In the genomic region with DNA sequence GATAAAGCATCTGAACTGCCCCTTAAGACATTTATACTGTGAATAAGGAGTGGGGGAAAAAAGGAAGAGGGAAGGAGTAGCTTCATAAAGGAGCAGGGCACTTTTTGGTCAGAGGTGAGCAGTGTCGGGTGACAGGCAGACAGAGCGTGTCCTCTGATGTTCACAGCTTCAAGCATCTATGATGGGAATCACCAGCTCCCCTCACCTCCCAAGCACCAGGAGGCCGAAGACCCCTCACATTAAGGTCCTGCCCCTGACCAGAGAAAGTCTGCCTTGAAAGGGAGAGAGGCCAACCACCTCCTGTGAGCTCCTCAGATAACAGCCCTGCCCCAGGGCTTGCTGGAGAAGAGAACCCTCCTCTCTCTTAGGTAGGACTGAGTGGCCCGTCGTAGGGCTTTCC, we compare ENCODE assay signal across 20 mouse cellular contexts.
A peak's percentile ranks its signal among the peaks of the same experiment; 100 is the strongest.
DNase-seq lines count a peak whose midpoint lies in the region; ATAC-seq lines count a peak whose summit lies in the region.
"Had no signal": no experiment of that assay in that cellular context is flagged by ENCODE, and none has a peak within 500 bp of the region (broad histone marks: within the 10 kb centered on the region; RNA-seq: fewer than 3 reads in every experiment).

No protein-coding gene starts in this region.

- H3K9ac ChIP-seq in heart, embryonic 11.5 days (ENCODE audit: low read depth, low read length), result no peak overlapping the region
- no peak overlapping the region for H3K9ac ChIP-seq in intestine, embryonic 14.5 days (ENCODE audit: low read length)
- no peak overlapping the region for H3K9ac ChIP-seq in intestine, embryonic 16.5 days (ENCODE audit: low read depth, low read length)
- H3K9ac ChIP-seq: embryonic facial prominence, embryonic 12.5 days; forebrain, embryonic 12.5 days; forebrain, embryonic 15.5 days; forebrain, postnatal 0 days had no signal

- H3K27ac ChIP-seq in heart, embryonic 11.5 days (ENCODE audit: low read depth, low read length), result no peak overlapping the region
- no peak overlapping the region for H3K27ac ChIP-seq in intestine, embryonic 14.5 days (ENCODE audit: low read depth)
- no peak overlapping the region for H3K27ac ChIP-seq in intestine, embryonic 16.5 days (ENCODE audit: low read length)
- no peak overlapping the region for H3K27ac ChIP-seq in limb, embryonic 10.5 days
- H3K27ac ChIP-seq: embryonic facial prominence, embryonic 12.5 days; forebrain, embryonic 12.5 days; forebrain, embryonic 15.5 days had no signal

- H3K4me2 ChIP-seq in heart, embryonic 11.5 days, result no peak overlapping the region
- no peak overlapping the region for H3K4me2 ChIP-seq in intestine, embryonic 14.5 days (ENCODE audit: low read length)
- H3K4me2 ChIP-seq in intestine, embryonic 16.5 days (ENCODE audit: low read depth, low read length), result no peak overlapping the region
- H3K4me2 ChIP-seq: embryonic facial prominence, embryonic 12.5 days; forebrain, embryonic 12.5 days; forebrain, embryonic 15.5 days had no signal

- H3K36me3 ChIP-seq in heart, embryonic 11.5 days (ENCODE audit: control insufficient read depth, insufficient read depth, low read length), result no peaks in the 10 kb centered on the region
- H3K36me3 ChIP-seq in intestine, embryonic 14.5 days (ENCODE audit: control insufficient read depth, insufficient read depth, low read length), result no peaks in the 10 kb centered on the region
- no peaks in the 10 kb centered on the region for H3K36me3 ChIP-seq in intestine, embryonic 16.5 days (ENCODE audit: control insufficient read depth, insufficient read depth, low read length)
- H3K36me3 ChIP-seq in limb, embryonic 10.5 days, result no peaks in the 10 kb centered on the region
- H3K36me3 ChIP-seq: embryonic facial prominence, embryonic 12.5 days; forebrain, embryonic 12.5 days; forebrain, embryonic 15.5 days had no signal

- ATAC-seq in heart, embryonic 11.5 days (replicated peaks; ENCODE audit: insufficient number of reproducible peaks, low FRiP score, low TSS enrichment), result no peak
- ATAC-seq in intestine, embryonic 14.5 days (replicated peaks; ENCODE audit: low FRiP score, low TSS enrichment, low read depth), result no peak
- no peak for ATAC-seq in intestine, embryonic 16.5 days
- ATAC-seq: activated CD4-positive, CD25-positive, alpha-beta regulatory T cell, adult 4 months; forebrain, embryonic 15.5 days; forebrain, postnatal 0 days had no signal

- 46% methylated on average over 5 of the region's 5 CpGs for WGBS in heart, embryonic 11.5 days (ENCODE audit: insufficient replicate concordance)
- 72% methylated on average over 5 of the region's 5 CpGs for WGBS in intestine, embryonic 14.5 days
- WGBS in intestine, embryonic 16.5 days, result 67% methylated on average over 5 of the region's 5 CpGs
- WGBS in limb, embryonic 10.5 days, result 52% methylated on average over 5 of the region's 5 CpGs

- H3K4me1 ChIP-seq in heart, embryonic 11.5 days (ENCODE audit: control insufficient read depth, insufficient read depth, low read length), result no peaks in the 10 kb centered on the region
- peaks cover 5% of the 10 kb centered on the region; the same call in 1 of the 2 replicates for H3K4me1 ChIP-seq in intestine, embryonic 14.5 days (replicated peaks; ENCODE audit: control insufficient read depth, insufficient read depth, low read length)
- H3K4me1 ChIP-seq in intestine, embryonic 16.5 days (ENCODE audit: control insufficient read depth, insufficient read depth, low read length), result 0 out of 2 replicates have a peak, but pooled peaks cover 5% of the 10 kb centered on the region
- peaks cover 42% of the 10 kb centered on the region for H3K4me1 ChIP-seq in limb, embryonic 10.5 days

- no peaks in the 10 kb centered on the region for H3K27me3 ChIP-seq in heart, embryonic 11.5 days (ENCODE audit: control insufficient read depth, insufficient read depth, low read length)
- H3K27me3 ChIP-seq in intestine, embryonic 14.5 days (replicated peaks; ENCODE audit: control insufficient read depth, insufficient read depth, low read length), result 0 out of 2 replicates have a peak, but pooled peaks cover 5% of the 10 kb centered on the region
- H3K27me3 ChIP-seq in intestine, embryonic 16.5 days (replicated peaks; ENCODE audit: control insufficient read depth, insufficient read depth, low read length), result no peaks in the 10 kb centered on the region
- H3K27me3 ChIP-seq in limb, embryonic 10.5 days (ENCODE audit: low read depth, poor library complexity, severe bottlenecking), result peaks cover 33% of the 10 kb centered on the region
- H3K27me3 ChIP-seq: forebrain, embryonic 15.5 days had no signal

- H3K9me3 ChIP-seq in heart, embryonic 11.5 days (replicated peaks; ENCODE audit: control insufficient read depth, low read length), result no peaks in the 10 kb centered on the region
- no peaks in the 10 kb centered on the region for H3K9me3 ChIP-seq in intestine, embryonic 14.5 days (ENCODE audit: control insufficient read depth, low read length)
- H3K9me3 ChIP-seq in intestine, embryonic 16.5 days (ENCODE audit: control insufficient read depth, low read length), result no peaks in the 10 kb centered on the region
- no peaks in the 10 kb centered on the region for H3K9me3 ChIP-seq in limb, embryonic 10.5 days (replicated peaks)
- H3K9me3 ChIP-seq: embryonic facial prominence, embryonic 12.5 days; forebrain, embryonic 12.5 days; forebrain, embryonic 15.5 days had no signal

- no peak overlapping the region for H3K4me3 ChIP-seq in heart, embryonic 11.5 days (ENCODE audit: low read depth, low read length)
- H3K4me3 ChIP-seq in intestine, embryonic 14.5 days (ENCODE audit: low read depth, low read length), result no peak overlapping the region
- no peak overlapping the region for H3K4me3 ChIP-seq in intestine, embryonic 16.5 days (ENCODE audit: low read length)
- no peak overlapping the region for H3K4me3 ChIP-seq in limb, embryonic 10.5 days
- H3K4me3 ChIP-seq: embryonic facial prominence, embryonic 12.5 days; forebrain, embryonic 12.5 days; forebrain, embryonic 15.5 days had no signal

- peak; percentile 82 for DNase-seq in heart, adult 11 months
- peak; percentile 41 for DNase-seq in intestine, embryonic 14.5 days (ENCODE audit: low spot score)
- DNase-seq in limb, embryonic 10.5 days (ENCODE audit: low spot score), result peak; percentile 21
- no peak for DNase-seq in adrenal gland, postnatal 14 days
- DNase-seq: adrenal gland, adult 8-10 months; adrenal gland, postnatal 25 days; cerebellum, adult 11 months; cerebellum, adult 18-20 months; cerebellum, adult 8-10 months; cerebellum, adult 9-11 months; cerebellum, postnatal 14 days; cerebellum, postnatal 36 days; embryo, embryonic 11 days; forebrain, postnatal 0 days had no signal
